Mouse (Mus musculus) embryo, embryonic 11 days (tissue): Measurements from ENCODE around the gene Ces1c.

ENCODE experiments used
- DNase-seq: peaks from one replicate; pipeline ENCODE4 v3.0.0-alpha.2; 2015

The Ces1c gene

DNA sequence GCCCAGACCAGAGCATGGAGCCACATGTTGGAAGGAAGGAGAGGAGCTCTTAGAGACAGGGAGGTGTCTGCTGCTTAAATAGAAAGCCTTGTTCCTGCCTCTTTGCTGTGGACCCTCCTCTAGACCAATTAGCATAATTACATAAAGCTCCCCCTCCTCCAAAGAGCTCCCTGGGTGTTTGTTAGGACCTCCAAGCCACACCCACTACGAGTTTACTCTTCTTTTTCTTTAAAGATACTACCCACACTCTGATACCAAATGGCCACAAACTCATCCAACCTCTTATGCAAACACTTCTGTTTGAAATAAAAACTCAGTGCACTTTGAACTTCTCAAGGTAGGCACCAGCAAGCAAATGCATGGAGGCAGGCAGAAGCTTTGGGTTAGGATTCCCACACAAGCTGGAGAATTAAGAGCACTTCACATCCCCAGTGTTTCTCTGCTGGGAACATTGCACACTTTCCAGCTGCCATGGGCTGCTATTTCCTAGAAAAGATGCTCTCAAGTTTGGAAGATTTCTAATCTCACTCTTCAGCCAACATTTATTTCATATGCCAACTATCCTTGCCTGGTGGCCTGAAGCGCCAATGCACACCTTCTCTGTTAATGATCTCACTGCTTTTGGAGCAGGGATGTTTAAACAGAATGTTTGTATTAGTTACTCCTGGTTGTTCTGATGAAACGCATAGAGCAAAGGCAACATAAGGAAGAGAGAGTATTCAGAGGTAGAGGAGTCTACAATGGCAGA lies at the start of gene Ces1c:
TSS of gene Ces1c (minus strand) at position 51 of the 748 bp plus-strand sequence.
- no peak for DNase-seq

DNA sequence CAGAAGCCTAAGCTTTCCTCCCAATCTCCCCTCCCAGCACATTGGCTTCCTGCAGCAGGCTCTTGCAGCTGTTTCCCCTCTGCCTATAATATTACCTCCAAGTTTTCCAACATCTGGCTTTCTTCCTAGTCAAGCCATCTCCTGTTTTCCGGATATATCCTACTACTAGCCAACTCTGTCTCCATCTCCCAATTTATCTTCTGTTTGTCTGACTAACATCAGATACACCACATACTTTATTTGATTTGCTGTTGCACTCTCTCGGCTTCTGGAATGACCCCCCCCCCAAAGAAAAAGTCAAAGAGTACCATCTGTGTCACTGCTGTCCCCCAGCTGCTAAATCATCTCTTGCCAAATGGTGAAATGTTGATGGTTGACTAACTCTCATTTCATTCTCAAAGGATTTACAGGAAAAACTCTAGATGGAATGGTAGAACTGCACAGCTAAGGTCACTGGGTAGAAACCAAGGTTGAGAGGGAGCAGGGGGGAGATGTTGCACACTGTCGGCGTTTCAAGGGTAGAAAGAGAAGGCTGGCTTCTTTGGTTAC lies 49.6 kb upstream of the Ces1c start:
- DNase-seq: no peak

DNA sequence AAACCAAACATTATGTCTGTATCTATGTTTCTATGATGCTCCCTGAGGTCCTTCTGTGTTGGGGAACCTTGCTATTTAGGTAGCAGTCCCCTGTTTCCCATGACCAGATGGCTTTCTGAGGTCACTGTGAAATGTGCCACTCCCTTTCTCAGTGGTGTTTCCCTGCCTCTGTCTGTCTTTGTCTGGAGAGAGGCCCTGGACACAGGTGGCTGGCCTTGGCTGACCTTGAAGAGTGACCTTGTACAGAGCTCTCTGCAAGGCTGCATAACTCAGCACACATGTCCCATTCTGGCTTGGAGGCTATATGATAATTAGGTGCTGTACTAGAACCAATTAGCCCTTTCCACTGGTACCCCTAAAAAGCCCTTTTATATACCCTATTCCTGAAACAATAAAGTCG lies 45.5 kb upstream of the Ces1c start:
- DNase-seq: peak; percentile 9

DNA sequence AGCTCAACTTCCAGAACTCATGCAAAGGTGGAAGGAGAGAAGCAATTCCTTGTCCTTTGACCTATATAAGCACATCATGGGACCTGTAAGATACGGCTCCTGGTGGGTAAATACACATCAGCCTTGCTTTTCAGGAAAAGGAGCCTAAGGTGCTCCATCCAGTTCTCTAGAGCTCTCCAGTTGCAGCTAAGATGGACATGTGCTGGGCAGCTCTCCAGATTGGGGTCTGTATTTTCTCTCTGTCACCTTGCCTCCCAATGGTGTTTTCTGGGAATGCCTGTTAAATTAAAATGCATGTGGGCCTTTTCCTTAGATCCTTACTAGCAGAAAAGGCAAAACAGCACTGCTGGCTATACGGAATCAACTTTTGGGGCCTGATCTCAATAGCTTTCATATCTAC lies 43.5 kb upstream of the Ces1c start:
- DNase-seq: no peak

DNA sequence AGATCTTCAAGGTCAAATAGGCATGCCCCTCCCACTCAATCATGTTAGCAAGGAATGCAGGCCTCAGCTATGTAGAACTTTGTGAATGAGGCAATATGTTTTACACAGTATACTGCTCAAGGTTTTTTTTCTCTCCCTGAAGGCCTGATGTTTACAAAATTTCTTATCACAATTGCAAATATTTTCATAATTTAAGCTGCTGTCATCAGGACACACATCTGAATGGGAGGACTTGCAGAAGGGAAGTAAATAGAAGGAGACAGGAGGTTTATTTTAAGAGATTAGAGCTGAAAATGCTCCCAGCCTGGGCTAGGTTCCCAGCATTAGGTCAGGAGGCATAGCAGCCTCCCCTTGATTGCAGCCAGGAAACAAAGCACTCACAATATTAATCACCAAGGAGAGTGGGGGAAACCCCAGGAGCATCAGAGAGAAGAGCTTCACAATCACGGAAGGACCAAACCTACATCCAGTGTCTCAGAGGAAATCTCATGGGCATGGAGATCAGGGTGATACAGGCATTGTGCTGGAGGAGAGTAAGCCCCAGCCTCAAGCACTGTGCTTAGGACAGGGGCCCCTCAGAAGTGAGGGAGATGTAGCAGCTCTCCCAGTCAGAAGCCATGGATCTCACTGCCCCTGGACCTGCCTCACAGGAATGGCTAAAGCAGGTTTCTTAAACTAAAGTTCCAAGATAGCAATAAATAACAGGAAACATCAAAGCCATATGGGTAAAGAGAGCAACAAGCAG lies 40.9 kb upstream of the Ces1c start:
- DNase-seq: no peak

DNA sequence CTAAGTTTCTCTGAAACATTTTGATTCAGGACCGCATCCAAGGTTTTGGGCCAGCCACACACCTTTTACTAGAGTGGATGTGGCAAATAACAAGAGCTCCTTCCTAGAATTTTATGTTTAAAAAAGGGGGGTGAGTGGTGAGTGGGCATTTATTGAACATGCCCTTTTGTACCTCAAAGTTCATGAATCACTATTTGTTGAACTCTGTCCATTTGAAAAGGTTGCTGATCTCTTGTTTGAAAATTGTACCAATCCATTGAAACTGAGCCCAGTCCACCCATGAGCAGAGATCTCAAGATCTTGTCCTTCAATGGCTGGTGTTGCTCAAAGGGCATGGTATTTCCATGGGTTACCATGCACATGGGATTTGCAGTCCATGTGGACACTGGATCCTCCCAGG lies 32.3 kb upstream of the Ces1c start:
- no peak for DNase-seq

DNA sequence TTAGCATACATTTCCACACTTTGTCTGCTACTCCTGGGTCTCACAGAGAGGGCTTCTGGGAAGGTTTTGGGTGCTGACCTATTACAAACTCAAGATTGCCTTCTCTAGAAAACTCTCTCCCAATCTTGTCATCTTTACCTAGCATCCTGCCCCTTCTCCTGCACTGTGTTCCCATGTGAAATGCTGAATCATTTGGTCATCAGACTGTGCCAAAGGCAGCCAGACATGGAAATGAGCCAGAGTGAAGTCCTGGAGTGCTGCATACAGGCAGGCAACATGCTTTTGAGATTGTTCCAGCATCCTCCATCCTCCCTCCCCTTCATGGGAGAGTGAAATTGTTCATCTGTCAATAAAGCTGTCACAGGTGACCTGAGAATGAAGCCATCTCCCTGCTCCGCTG lies 20.3 kb upstream of the Ces1c start:
- no peak for DNase-seq

DNA sequence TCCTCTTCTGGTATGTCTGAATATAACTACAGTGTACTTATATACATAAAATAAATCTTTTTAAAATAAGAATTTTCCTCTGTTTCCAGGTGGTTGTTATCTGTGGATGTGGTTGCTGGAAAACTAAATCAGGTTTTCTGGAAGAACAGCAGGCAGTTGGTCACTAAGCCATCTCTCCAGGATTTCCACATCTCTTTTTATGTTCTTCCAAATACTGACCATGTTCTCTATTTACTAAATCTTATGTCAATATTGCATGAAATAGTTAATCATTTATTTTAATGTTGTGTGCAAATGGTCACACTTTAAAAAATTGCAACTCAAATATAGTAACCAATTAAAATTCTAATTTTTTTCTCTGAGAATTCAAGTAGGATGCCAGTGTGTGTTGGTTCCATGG lies 16.2 kb upstream of the Ces1c start:
- DNase-seq: no peak

DNA sequence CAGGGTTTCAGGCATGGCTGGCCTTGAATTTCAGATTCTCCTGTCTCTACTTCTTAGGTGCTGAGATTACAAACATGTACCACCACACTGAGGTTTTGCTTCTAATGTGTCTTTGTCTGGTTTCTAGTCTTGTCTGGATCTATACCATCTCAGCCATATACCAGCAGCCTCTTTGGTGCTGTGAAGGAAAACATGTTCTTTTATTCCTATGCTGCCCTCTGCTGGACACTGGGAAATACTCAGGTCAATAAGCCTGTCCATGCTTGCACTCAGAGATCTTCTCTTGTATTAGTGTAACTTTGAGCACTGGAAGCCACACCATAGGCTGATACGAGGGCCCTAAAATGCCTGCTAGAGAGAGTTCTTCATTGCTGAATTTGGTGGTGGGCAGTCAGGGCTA lies 9.6 kb upstream of the Ces1c start:
- peak; percentile 46 for DNase-seq

DNA sequence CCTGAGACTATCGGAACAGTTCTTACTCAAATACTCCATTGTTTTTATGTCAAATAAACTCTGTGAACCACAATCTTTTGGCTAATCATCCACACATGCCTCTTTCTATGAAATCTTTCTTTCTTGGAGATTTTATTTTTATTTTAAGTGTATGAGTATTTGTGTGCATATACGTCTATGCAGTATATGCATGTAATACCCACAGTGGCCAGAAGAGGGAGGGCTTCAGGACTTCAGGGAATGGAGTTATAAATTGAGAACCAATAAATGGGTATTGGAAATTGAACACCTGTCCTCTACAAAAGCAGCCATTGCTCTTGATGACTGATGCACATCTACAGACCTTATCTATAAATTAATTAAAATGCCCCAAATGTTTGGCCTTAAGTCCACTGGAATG lies 1.1 kb upstream of the Ces1c start:
- DNase-seq: peak; percentile 7

DNA sequence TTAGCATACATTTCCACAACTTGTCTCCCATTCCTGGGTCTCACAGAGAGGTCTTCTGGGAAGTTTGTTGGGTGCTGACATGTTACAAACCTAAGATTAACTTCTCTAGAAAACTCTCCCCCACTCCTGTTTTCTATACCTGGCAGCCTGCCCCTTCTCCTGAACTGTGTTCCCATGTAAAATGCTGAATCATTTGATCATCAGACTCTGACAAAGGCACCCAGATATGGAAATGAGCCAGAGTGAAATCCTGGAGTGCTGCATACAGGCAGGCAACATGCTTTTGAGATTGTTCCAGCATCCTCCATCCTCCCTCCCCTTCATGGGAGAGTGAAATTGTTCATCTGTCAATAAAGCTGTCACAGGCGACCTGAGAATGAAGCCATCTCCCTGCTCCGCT lies 4.6 kb downstream of the Ces1c start:
- no peak for DNase-seq

DNA sequence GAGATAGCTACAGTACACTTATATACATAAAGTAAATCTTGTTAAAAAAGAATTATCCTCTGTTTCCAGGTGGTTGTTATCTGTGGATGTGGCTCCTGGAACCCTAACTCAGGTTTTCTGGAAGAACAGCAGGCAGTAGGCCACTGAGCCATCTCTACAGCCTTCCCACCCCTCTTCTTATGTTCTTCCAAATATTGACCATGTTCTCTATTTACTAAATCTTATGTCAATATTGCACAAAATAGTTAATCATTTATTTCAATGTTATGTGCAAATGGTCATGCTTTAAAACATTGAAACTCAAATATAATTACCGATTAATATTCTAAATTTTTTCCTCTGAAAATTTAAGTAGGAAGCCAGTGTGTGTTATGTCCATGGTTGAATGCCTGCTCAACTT lies 9.1 kb downstream of the Ces1c start:
- no peak for DNase-seq

DNA sequence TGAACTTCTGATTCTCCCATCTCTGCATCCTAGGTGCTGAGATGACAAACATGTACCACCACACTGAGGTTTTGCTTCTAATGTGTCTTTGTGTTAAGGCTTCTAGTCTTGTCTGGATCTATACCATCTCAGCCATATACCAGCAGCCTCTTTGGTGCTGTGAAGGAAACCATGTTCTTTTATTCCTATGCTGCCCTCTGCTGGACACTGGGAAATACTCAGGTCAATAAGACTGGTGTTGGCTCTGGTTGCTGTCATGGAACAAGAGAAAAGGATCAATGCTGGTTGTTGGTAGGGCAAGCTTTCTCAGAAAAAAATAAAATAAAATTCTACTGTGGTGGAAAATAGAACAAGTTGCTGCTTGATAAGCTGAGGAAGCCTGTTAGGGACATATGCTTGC lies 35.7 kb downstream of the Ces1c start:
- DNase-seq: peak; percentile 66

DNA sequence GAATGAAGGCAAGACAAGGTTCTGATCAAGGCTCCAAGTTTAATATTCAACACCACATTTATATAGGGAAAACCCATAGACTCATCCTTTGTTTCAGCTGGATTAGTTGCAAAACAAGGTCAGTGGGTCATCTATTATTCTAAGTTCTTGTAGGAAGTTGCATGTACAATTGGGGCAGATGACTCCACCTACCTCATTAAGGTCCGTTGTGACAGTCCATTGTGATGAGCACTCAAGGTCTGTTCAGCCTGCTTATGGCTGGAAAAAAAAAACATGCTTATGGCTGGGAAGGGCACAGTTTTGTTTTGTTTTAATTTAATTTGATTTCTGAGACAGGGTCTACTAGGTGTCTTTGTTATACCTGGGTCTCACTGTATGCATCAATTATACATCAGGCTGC lies 39.8 kb downstream of the Ces1c start:
- no peak for DNase-seq

DNA sequence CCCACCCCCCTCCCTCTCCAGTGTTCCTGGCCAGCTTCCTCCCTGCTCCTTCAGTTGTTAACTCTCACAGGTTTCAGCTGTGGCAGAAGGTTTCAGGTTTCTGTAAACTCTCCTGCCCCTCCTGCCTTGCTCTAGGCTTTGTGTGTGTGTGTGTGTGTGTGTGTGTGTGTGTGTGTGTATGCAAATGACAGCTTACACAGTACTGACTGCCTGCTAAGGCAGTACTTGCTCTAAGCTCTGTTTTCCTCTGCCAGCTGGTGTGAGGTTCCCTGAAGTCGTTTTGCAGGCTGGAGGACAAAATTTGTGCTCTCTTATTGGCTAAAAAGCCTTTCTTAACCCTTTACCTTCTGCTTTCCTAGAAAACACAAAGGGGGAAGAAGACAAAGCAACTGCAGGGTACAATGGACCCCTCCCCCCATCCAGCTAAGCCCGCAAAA lies 42.4 kb downstream of the Ces1c start:
- peak; percentile 55 for DNase-seq

DNA sequence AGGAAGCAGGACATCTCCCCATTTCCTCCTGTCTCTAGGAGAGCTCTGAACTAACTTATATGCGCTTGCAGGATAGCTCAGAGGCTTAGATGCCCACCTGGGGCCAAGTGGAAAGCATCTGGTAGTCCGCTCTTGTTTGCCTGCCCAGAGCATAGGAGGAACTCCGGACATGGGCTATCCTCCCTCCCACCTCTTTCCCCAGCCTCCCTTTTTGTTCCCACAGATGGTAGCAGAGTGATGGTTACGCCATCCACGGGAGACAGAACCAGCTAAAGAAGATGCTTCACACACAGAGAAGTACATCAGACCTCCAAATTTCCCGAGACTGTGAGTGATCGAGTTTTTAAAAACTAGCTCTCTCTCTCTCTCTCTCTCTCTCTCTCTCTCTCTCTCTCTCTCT lies 42.9 kb downstream of the Ces1c start:
- DNase-seq: peak; percentile 9

DNA sequence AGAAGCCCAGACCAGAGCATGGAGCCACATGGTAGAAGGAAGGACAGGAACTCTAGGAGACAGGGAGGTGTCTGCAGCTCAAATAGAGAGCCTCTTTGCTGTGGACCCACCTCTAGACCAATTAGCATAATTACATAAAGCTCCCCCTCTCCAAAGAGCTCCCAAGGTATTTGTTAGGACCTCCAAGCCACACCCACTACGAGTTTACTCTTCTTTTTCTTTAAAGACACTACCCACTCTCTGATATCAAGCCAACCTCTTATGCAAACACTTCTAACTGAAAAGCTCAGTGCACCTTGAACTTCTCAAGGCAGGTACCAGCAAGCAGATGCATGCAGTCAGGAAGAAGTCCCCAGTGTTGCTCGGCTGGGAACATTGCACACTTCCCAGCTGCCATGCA lies 51.2 kb downstream of the Ces1c start, which contains the start of gene Ces1b:
TSS of gene Ces1b (minus strand) at position 131 of the 400 bp plus-strand sequence.
- DNase-seq: no peak

DNA sequence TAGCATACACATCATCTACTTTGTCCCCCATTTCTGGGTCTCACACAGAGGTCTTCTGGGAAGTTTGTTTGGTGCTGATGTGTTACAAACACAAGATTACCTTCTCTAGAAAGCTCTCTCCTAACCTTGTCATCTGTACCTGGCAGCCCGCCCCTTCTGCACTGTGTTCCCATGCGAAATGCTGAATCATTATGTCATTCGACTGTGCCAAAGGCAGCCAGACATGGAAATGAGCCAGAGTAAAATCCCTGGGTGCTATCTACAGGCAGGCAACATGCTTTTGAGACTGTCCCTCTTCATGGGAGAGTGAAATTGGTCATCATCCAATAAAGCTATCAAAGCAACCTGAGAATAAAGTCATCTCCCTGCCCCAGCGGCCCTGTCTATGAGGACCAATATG lies 55.8 kb downstream of the Ces1c start:
- DNase-seq: no peak

DNA sequence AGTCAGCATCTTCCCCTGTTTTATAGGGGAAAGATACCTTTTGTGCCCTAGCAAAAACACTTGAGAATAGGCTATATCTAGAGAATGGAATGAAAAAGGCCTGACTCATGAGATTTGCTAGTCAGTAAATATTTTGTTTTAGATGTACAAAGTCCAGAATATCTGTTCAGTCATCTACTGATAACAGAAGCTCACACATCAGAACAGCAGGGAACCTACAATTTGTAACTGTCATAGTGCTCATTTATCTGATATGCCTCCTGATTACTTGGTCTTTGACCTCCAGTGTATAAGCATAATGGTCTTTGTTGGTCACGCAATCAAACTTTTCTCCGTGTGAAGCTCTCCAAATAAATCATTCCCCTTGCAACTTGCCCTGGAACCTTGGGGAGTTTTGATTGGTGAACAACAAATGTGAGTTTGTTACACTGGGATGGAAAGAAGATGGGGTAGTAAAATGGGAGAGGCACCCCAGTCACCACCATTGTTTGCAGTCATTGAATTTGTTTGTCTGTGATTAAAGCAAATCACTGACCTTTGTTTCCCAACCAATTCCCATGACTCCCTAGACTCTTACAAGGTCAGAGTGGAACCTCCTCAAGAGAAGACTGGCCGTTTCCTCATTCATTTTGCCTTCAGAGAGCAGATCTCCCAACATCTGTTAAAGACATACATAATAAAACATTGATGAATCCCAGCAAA lies 67.5 kb downstream of the Ces1c start:
- DNase-seq: no peak

DNA sequence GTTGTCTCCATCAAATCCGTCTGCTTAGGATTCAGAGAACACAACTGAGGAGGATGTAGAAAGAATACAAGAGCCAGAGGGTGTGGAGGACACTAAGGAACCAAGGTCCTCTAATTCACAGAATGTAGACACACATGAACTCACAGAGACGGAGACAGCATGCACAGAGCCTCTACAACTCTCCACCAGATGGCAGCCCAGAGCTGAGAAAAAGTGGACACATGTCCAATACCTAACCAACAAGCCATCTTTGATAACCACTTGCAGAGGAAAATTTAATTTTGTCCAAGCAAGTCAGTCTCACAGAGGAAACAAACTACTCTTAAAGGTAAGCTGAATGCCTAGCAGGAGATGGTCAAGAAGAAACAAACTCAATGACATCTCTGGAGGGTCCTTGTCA lies 71.9 kb downstream of the Ces1c start:
- DNase-seq: peak; percentile 73

DNA sequence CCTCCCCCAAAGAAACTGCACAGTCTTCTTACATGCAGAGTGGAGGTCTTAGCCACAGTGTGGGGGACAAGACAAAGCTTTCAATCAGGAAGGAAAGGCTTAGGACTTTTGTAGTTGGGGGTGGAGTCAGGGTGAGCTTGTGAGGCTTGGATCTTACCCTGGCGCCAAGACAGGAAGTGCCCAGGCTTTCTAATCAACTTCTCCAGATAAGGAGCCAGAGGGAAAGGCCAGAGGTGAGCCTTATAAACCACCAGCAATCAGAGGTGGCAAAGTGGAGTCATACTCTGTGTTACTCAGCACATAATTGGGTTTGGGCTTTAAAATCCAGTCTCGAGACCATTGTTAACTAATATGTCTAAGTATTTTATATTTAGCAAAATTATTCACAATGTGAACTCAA lies 75.8 kb downstream of the Ces1c start:
- DNase-seq: no peak
